Mouse (Mus musculus): ENCODE measurements at regions not wholly inside any gene's neighbourhood (a gene's known extent, or its start where the extent isn't known, plus 50 kb on each side); places are given as distances from the start of the nearest gene placed in this dataset.
A peak's percentile ranks its signal among the peaks of the same experiment; 100 is the strongest.

- Histone ChIP-seq H3K27ac (replicated peaks; ENCODE audit: low read depth, low read length) (no peak overlapping the region), H3K9ac (ENCODE audit: low read length) (no peak overlapping the region), H3K27me3 (ENCODE audit: control insufficient read depth, insufficient read depth, low read length) (no peaks in the 10 kb centered on the region), H3K4me3 (ENCODE audit: low read depth, low read length) (no peak overlapping the region), H3K4me1 (ENCODE audit: control insufficient read depth, insufficient read depth, low read length) (no peaks in the 10 kb centered on the region), H3K4me2 (ENCODE audit: low read depth, severe bottlenecking) (no peak overlapping the region), H3K36me3 (ENCODE audit: control insufficient read depth, insufficient read depth, low read length) (no peaks in the 10 kb centered on the region), H3K9me3 (ENCODE audit: control insufficient read depth, low read length) (no peaks in the 10 kb centered on the region)
- peak; percentile 70; the same call in 1 of the 2 replicates for ATAC-seq (ENCODE audit: insufficient number of reproducible peaks, low FRiP score, low TSS enrichment, low read depth)
- DNase-seq (ENCODE audit: low spot score) = no peak
Observed at GRCm38 (mm10) chr17:76205082-76205481, 653.3 kb upstream of the Fam98a start.

DNA sequence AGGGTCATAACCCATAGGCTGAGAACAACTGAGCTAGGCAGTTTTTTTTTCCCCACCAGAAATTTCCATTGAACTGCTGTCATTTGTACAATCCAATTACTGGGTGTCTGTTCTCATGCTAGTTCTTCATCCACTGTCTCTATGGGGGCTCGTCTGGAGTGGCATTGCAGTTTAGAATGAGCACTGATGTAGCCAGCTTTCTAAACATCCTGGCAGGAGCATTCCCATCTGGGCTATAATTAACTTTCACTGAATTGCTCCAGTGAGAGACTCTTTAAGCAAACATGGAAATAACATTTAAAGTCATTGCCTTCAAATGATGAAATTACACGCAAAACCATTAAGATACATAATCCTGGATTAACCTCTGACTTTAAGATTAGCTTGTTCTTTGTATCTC, 633.1 kb upstream of the Fam98a start:
- no peak overlapping the region for H3K4me2 ChIP-seq (ENCODE audit: low read depth, severe bottlenecking)
- no peak overlapping the region for H3K27ac ChIP-seq (replicated peaks; ENCODE audit: low read depth, low read length)
- ATAC-seq (ENCODE audit: insufficient number of reproducible peaks, low FRiP score, low TSS enrichment, low read depth) (no peak), DNase-seq (ENCODE audit: low spot score) (no peak)
- H3K27me3 ChIP-seq (ENCODE audit: control insufficient read depth, insufficient read depth, low read length) = no peaks in the 10 kb centered on the region
- no peak overlapping the region for H3K9ac ChIP-seq (ENCODE audit: low read length)
- no peaks in the 10 kb centered on the region for H3K4me1 ChIP-seq (ENCODE audit: control insufficient read depth, insufficient read depth, low read length)
- no peaks in the 10 kb centered on the region for H3K36me3 ChIP-seq (ENCODE audit: control insufficient read depth, insufficient read depth, low read length)
- 53% methylated on average over 2 of the region's 2 CpGs for WGBS
- no peak overlapping the region for H3K4me3 ChIP-seq (ENCODE audit: low read depth, low read length)
- H3K9me3 ChIP-seq (ENCODE audit: control insufficient read depth, low read length) = no peaks in the 10 kb centered on the region

DNA sequence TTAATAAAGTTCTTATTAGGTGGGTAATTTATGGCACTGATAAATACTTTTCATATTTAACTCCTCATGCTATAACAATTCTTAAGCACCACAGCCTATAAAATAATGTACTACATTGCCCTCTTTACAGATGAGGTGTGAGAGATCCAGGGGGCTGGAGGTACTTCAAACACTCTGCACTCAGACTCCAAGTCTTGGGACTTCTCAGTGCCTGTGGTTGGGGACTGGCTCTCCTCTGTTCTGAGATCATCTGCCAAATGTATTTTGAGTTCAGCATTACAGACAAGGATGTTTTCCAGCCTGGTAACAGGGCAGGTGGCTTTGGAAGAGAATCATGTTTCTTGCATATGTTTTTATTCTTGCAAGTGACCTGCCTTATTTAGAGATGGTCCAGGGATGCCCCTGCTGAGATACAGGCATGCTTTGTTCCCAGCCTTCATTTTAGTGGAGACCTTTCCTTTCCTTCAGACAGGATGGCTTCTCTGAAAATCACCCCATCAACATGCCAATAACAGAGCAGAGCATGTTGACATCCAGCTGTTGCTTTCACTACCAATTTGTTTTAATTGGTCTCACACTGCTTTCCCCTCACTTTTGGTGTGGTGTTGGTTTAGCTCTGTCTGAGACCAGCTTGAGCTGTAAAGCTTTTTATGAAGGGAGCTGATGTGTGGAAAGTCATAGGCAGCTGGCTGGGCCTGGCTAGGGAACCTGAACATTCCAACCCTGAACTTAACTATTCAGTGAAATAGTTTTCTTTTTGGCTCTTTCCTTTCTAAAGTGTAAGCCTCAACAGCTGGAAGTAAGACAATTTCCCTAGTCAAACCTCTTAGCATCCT, 585.1 kb upstream of the Fam98a start:
- peak; percentile 57 for ATAC-seq (ENCODE audit: insufficient number of reproducible peaks, low FRiP score, low TSS enrichment, low read depth)
- no peaks in the 10 kb centered on the region for H3K27me3 ChIP-seq (ENCODE audit: control insufficient read depth, insufficient read depth, low read length)
- H3K4me3 ChIP-seq (ENCODE audit: low read depth, low read length) = no peak overlapping the region
- no peaks in the 10 kb centered on the region for H3K4me1 ChIP-seq (ENCODE audit: control insufficient read depth, insufficient read depth, low read length)
- H3K9ac ChIP-seq (ENCODE audit: low read length) = no peak overlapping the region
- H3K36me3 ChIP-seq (ENCODE audit: control insufficient read depth, insufficient read depth, low read length) = no peaks in the 10 kb centered on the region
- no peak overlapping the region for H3K4me2 ChIP-seq (ENCODE audit: low read depth, severe bottlenecking)
- no peaks in the 10 kb centered on the region for H3K9me3 ChIP-seq (ENCODE audit: control insufficient read depth, low read length)
- no peak overlapping the region for H3K27ac ChIP-seq (replicated peaks; ENCODE audit: low read depth, low read length)
- DNase-seq (ENCODE audit: low spot score) = peak; percentile 21

GRCm38 (mm10) chr17:76134030-76134429, 582.3 kb upstream of the Fam98a start:
- 63% methylated on average over 3 of the region's 3 CpGs for WGBS
- Histone ChIP-seq H3K9me3 (ENCODE audit: control insufficient read depth, low read length) (no peaks in the 10 kb centered on the region), H3K4me1 (ENCODE audit: control insufficient read depth, insufficient read depth, low read length) (no peaks in the 10 kb centered on the region), H3K4me2 (ENCODE audit: low read depth, severe bottlenecking) (no peak overlapping the region), H3K27ac (replicated peaks; ENCODE audit: low read depth, low read length) (no peak overlapping the region), H3K4me3 (ENCODE audit: low read depth, low read length) (no peak overlapping the region), H3K36me3 (ENCODE audit: control insufficient read depth, insufficient read depth, low read length) (no peaks in the 10 kb centered on the region), H3K27me3 (ENCODE audit: control insufficient read depth, insufficient read depth, low read length) (no peaks in the 10 kb centered on the region), H3K9ac (ENCODE audit: low read length) (no peak overlapping the region)
- DNase-seq (ENCODE audit: low spot score) (no peak), ATAC-seq (ENCODE audit: insufficient number of reproducible peaks, low FRiP score, low TSS enrichment, low read depth) (no peak)

- DNase-seq (ENCODE audit: low spot score) = no peak
- no peak for ATAC-seq (ENCODE audit: insufficient number of reproducible peaks, low FRiP score, low TSS enrichment, low read depth)
- 90% methylated on average over 5 of the region's 5 CpGs for WGBS
- Histone ChIP-seq H3K27me3 (ENCODE audit: control insufficient read depth, insufficient read depth, low read length) (no peaks in the 10 kb centered on the region), H3K4me2 (ENCODE audit: low read depth, severe bottlenecking) (no peak overlapping the region), H3K9me3 (ENCODE audit: control insufficient read depth, low read length) (no peaks in the 10 kb centered on the region), H3K36me3 (ENCODE audit: control insufficient read depth, insufficient read depth, low read length) (no peaks in the 10 kb centered on the region), H3K27ac (replicated peaks; ENCODE audit: low read depth, low read length) (no peak overlapping the region), H3K4me1 (ENCODE audit: control insufficient read depth, insufficient read depth, low read length) (no peaks in the 10 kb centered on the region), H3K4me3 (ENCODE audit: low read depth, low read length) (no peak overlapping the region), H3K9ac (ENCODE audit: low read length) (no peak overlapping the region)
Observed at GRCm38 (mm10) chr17:76125260-76125659, 573.5 kb upstream of the Fam98a start.

DNA sequence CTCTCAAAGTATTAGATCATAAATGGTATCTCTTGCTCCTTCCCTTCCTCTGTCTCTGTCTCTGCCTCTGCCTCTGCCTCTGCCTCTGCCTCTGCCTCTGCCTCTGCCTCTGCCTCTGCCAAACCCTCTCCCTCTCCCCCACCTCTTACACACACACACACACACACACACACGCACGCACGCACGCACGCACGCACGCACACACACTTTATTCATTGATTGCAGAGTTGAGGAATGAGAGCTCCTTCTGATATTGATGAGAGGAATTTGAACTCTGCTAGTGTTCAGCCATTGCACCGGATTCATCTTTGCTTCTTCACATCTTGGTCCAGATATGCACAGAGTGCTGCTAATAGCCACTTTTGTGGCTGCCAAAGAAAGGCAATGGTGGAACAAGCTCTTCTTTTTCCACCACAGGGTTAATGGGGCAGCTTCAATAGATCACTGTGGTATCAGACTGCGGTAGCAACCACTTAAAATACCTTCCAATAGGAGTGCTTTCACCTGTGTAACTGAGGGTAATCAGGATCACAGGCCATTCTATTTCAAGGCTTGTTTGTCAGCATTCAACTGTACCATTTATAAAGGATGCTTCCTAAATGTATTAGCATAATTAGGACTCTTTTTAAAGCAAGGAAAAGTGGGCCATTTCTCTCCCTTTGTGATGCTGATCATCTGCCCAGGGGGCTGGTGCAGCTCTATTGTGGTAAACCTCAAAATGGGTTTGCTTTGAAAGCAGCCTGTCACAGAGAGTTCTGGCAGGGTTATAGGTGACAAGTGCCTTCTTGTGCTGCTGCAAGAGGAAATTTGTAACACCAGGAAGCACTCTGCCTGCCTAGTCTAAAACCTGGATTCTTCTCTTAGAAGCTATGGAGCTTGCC, 559.8 kb upstream of the Fam98a start:
- no peak overlapping the region for H3K27ac ChIP-seq (replicated peaks; ENCODE audit: low read depth, low read length)
- DNase-seq (ENCODE audit: low spot score) (no peak), ATAC-seq (ENCODE audit: insufficient number of reproducible peaks, low FRiP score, low TSS enrichment, low read depth) (no peak)
- no peaks in the 10 kb centered on the region for H3K9me3 ChIP-seq (ENCODE audit: control insufficient read depth, low read length)
- no peak overlapping the region for H3K9ac ChIP-seq (ENCODE audit: low read length)
- H3K4me3 ChIP-seq (ENCODE audit: low read depth, low read length) = no peak overlapping the region
- H3K4me1 ChIP-seq (ENCODE audit: control insufficient read depth, insufficient read depth, low read length) = no peaks in the 10 kb centered on the region
- no peak overlapping the region for H3K4me2 ChIP-seq (ENCODE audit: low read depth, severe bottlenecking)
- 80% methylated on average over 9 of the region's 9 CpGs for WGBS
- no peaks in the 10 kb centered on the region for H3K27me3 ChIP-seq (ENCODE audit: control insufficient read depth, insufficient read depth, low read length)
- H3K36me3 ChIP-seq (ENCODE audit: control insufficient read depth, insufficient read depth, low read length) = no peaks in the 10 kb centered on the region

DNA sequence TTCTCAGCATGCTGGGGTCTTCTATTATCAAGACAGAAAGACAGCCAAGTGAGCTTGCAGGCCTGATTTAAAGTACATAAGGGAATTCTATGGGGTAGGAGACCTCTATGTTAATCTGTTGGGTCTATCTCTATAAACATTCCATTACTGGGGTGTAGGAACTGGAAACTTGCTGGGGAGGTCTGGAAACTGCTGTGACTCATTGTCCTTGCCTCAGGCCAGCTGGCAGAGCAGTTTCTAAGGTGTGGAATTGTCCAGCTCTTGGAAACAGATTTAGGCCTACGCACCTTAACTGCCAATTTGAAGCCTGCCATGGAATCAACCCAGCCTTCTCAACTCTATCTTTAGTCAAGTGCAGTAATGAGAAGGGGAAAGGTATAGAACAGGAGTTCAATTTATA, 559.1 kb upstream of the Fam98a start:
- no peaks in the 10 kb centered on the region for H3K4me1 ChIP-seq (ENCODE audit: control insufficient read depth, insufficient read depth, low read length)
- H3K4me3 ChIP-seq (ENCODE audit: low read depth, low read length) = no peak overlapping the region
- H3K36me3 ChIP-seq (ENCODE audit: control insufficient read depth, insufficient read depth, low read length) = no peaks in the 10 kb centered on the region
- H3K9ac ChIP-seq (ENCODE audit: low read length) = no peak overlapping the region
- WGBS = 83% methylated on average over 1 of the region's 1 CpGs
- H3K4me2 ChIP-seq (ENCODE audit: low read depth, severe bottlenecking) = no peak overlapping the region
- H3K27me3 ChIP-seq (ENCODE audit: control insufficient read depth, insufficient read depth, low read length) = no peaks in the 10 kb centered on the region
- H3K27ac ChIP-seq (replicated peaks; ENCODE audit: low read depth, low read length) = no peak overlapping the region
- DNase-seq (ENCODE audit: low spot score) = no peak
- no peak for ATAC-seq (ENCODE audit: insufficient number of reproducible peaks, low FRiP score, low TSS enrichment, low read depth)
- no peaks in the 10 kb centered on the region for H3K9me3 ChIP-seq (ENCODE audit: control insufficient read depth, low read length)

- DNase-seq (ENCODE audit: low spot score) (no peak), ATAC-seq (ENCODE audit: insufficient number of reproducible peaks, low FRiP score, low TSS enrichment, low read depth) (no peak)
- Histone ChIP-seq H3K36me3 (ENCODE audit: control insufficient read depth, insufficient read depth, low read length) (no peaks in the 10 kb centered on the region), H3K9me3 (ENCODE audit: control insufficient read depth, low read length) (no peaks in the 10 kb centered on the region), H3K4me2 (ENCODE audit: low read depth, severe bottlenecking) (no peak overlapping the region), H3K4me1 (ENCODE audit: control insufficient read depth, insufficient read depth, low read length) (no peaks in the 10 kb centered on the region), H3K27me3 (ENCODE audit: control insufficient read depth, insufficient read depth, low read length) (no peaks in the 10 kb centered on the region), H3K9ac (ENCODE audit: low read length) (no peak overlapping the region), H3K4me3 (ENCODE audit: low read depth, low read length) (no peak overlapping the region), H3K27ac (replicated peaks; ENCODE audit: low read depth, low read length) (no peak overlapping the region)
- WGBS = 91% methylated on average over 3 of the region's 3 CpGs
Observed at GRCm38 (mm10) chr17:76083536-76083935, 531.8 kb upstream of the Fam98a start.
